Mouse (Mus musculus) cerebral cortex, adult 2 months (tissue): ENCODE data around the gene Dst.

Source experiments
- WGBS: fragments of 180-500 bp; shearing (Covaris S2); methylation state at CpG from one replicate; pipeline ENCODE4 v1.1.7; 2018; 5-methylcytosine and 5-hydroxymethylcytosine counted together

Dst gene

DNA sequence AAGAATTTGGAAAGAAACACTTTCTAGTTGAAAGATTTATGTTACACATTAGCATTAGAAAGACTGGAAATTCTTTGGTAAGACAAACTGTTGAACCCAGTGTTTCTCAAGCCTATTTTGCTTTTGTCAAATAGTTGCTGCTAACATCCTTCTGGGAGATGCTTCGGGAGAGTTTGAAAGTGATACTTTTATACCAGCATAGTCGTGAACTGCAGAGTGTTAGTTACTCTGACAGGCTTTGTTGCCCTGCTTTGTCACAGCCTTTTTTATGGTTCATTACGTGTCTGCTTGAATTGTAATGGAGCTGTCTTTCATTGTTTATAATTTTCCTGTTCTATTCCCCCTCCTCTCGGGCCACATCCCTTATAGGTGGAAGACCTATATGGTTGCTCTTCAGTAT, 192.4 kb downstream of the Dst start:
- WGBS, result 72% methylated on average over 4 of the region's 4 CpGs

GRCm38 (mm10) chr1:34102604-34103003, 194.6 kb downstream of the Dst start:
- 91% methylated on average over 2 of the region's 2 CpGs for WGBS

- WGBS, result 79% methylated on average over 3 of the region's 3 CpGs
These were observed 195.2 kb downstream of the Dst start for GRCm38 (mm10) chr1:34103176-34103575.

DNA sequence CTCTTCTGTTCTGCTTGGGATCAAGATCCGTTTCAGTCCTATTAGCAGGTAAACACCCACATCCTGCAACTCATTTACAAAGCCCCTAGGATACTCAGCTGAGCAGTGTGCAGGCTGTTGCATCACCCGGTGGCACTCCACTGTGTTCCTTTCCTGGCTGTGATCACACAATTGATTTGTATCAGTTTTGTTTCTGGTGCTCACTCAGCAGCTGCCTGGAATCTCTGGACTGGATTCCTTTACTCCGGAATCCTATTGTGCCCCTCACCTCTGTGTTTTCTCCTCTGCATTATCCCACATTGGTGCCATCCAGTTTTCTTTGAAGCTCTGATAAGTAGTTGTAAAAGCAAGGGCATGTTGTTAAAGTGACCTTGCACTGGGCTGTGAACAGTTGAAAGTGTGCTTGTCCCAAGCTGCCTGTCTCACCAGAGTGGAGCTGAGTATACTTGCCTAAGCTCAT, 195.7 kb downstream of the Dst start:
- 29% methylated on average over 3 of the region's 3 CpGs for WGBS

DNA sequence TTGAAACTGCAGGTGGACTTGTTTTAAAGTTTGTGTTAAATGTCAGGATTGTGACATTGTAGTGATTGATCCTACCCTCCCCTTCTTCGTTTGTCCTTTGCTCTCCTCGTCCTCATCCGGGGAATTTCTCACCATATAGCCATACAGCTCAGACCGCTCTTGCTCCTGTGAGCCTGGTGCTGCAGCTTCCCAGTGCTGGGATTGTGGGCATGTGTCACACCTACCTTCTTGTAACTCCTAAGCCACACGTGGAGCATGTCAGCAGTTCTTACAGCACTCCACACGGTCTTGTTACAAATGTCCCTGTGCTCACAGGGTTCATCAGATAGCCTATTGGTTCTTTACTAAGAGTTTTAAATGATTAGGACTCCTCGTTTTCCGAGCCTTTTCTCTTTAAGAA, 196.8 kb downstream of the Dst start:
- WGBS, result 56% methylated on average over 8 of the region's 8 CpGs

GRCm38 (mm10) chr1:34106606-34107005, 198.6 kb downstream of the Dst start:
- WGBS, result 55% methylated on average over 8 of the region's 8 CpGs

DNA sequence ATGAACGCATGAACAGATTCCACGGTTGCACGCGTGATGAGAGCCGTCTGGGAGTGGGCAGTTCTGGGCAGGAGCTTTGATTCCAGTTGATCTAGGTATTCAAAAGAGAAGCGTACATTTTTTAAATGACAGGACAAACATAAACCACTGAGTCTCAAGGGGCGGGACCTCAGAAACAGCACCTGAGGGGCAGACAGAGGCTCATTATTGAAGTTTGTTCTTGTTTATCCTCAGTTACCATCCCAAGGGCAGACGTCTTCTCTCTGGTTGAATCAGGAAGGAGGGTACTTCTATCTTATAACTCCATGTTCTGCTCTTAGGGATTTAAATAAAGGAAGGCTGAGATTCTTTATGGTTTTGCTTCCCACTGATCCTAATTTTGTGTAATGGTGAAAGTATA, 199.1 kb downstream of the Dst start:
- WGBS, result 71% methylated on average over 8 of the region's 8 CpGs

DNA sequence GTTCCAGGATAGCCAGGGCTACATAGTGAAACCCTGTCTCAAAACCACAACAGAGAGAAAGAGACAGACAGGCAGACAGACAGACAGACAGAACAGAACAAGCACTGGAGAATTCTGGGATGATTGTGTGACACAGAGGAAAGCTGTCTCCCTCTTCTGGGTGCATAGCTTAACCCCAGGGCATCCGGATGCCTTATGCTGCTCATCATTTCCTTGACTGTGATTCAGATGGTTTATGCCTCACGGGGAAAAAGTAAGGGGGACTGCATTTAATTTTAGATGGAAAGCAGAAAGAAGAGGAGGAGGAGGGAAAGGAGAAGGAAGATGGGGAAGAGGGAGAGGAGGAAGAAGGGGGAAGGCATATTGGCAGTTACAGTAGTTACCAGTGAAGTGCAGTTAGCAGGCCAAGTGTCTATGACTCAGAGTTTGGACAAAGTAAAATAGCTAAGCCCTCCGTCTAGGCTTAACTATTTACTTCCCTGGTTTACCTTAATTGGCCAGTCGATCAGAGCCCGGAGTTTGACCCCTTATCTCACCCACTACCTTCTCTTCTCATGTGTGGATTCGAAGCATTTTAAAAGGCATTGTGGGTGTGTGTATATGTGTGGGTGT, 201.7 kb downstream of the Dst start:
- WGBS, result 47% methylated on average over 6 of the region's 6 CpGs

DNA sequence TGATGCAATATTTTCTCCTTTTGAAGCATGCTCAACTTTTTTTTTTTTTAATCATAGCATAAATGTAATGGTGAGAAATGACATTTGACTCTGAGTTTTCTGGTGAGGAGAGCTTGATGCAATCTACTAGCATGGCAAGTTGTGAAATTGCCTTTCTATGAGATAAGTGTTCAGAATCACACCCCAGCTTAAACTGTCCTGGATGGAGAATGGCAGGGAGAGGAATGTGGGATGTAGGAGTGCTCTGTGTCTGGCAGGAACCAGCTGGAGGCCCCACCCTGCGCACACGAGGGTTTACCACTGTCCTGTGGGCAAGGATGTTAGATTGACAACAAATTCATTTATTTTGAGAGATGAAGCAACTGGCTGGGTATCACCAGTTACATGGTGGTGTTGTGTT, 202.8 kb downstream of the Dst start:
- WGBS, result 55% methylated on average over 2 of the region's 2 CpGs

DNA sequence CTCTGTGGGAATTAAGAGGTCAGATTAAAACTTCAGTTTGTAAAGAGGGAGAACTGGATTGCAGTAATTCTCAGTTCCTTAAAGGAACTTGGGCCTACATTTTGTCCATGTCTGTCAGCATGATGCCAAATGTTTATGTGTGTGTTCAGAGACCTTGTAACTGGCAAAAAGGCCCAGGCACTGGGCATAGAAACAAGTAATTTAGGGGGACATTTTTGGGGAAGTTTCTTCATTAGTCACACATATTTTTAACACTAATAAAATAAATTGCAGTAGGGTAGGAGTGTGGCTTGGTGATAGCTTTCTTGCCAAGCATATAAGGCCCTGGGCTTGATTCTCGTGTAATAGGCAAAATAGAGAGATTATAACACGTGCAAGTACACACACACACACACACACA, 203.9 kb downstream of the Dst start:
- WGBS, result 93% methylated on average over 2 of the region's 2 CpGs

GRCm38 (mm10) chr1:34116444-34116843, 208.4 kb downstream of the Dst start:
- WGBS, result 39% methylated on average over 11 of the region's 11 CpGs

GRCm38 (mm10) chr1:34117056-34117455, 209.0 kb downstream of the Dst start:
- 80% methylated on average over 9 of the region's 9 CpGs for WGBS

- WGBS, result 18% methylated on average over 3 of the region's 3 CpGs
These were observed 209.7 kb downstream of the Dst start for GRCm38 (mm10) chr1:34117709-34118108.

DNA sequence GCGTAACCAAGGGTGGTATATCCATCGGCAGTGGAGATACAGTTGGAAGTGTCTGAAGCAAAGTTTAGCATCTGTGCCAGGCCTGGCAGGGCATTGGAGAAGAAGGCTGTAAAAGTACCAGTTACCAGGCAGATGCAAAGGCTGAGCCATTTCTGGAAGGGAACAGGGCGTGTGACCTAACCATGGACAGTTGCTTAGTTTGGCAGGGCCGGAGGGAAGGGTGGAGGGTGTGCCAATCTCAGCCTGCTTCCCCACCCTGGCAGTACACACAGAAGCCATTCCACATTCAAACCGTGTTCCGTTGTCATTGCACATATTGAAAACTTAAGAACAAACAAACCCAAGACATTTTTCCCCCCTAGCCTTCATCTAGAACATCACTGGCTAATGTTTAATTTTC, 212.0 kb downstream of the Dst start:
- 53% methylated on average over 6 of the region's 6 CpGs for WGBS

GRCm38 (mm10) chr1:34120602-34121001, 212.6 kb downstream of the Dst start:
- WGBS, result 65% methylated on average over 6 of the region's 6 CpGs

GRCm38 (mm10) chr1:34121157-34122015, 213.4 kb downstream of the Dst start:
- WGBS, result 34% methylated on average over 29 of the region's 29 CpGs

- WGBS, result 82% methylated on average over 6 of the region's 6 CpGs
These were observed 214.2 kb downstream of the Dst start for GRCm38 (mm10) chr1:34122198-34122597.

- WGBS, result 53% methylated on average over 1 of the region's 1 CpGs
These were observed 214.9 kb downstream of the Dst start for GRCm38 (mm10) chr1:34122905-34123304.

DNA sequence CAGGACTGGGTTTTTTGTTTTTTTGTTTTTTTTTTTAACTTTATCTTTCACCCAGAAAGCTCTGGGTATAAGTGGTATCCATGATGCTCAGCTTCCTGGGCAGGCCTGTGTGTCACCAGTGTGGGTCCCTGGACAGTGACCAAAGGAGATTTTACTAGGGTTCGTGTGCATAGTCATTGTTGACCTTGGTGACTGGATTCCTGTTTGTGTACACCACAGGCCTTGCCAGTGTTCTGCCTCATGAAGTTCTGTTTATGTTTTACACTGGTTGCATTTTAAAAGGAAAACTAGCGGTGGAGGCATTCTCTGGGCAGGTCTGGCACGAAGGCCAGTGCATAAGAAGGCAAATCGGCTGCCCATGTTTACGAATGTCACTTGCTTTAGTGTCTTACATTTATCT, 215.3 kb downstream of the Dst start:
- WGBS, result 69% methylated on average over 5 of the region's 5 CpGs

DNA sequence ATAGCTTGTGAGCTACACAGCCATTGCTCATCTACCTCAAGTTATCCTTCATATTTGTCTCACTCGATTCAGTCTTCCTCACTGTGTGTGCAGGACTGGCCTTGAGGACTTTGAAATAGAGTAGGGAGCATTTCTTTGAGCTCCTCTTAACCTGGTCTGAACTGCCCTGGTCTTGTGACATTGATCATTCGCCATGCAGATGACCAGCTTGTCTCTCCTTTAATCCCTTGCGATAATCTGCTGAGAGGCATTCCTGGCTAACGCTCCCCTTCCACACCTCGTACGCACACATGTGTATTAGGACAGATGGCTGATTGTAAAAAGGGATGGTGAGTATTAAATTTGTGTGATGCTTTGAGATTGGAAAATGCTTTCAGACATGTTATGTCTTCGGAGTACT, 216.4 kb downstream of the Dst start:
- 89% methylated on average over 7 of the region's 7 CpGs for WGBS

GRCm38 (mm10) chr1:34125148-34125547, 217.1 kb downstream of the Dst start:
- 93% methylated on average over 5 of the region's 5 CpGs for WGBS

GRCm38 (mm10) chr1:34127714-34128474, 219.9 kb downstream of the Dst start:
- 74% methylated on average over 15 of the region's 15 CpGs for WGBS

DNA sequence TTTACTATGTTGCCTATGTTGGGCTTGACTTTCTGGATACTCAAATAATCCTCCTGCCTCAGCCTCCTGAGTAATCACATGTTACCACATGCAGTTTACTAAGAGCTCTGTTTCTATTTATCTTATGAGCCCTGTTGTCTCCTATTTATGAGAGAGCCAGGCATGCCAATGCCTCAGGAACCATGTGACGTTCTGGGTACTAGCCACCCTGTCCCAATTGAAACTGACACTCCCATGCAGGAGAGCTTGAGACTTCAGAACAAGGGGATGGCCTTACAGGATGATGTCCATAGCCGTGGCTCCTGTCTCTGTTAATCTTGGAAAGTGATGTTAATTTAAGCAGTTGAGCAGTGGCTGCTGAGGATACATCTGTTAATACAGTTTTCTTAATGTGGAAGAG, 220.8 kb downstream of the Dst start:
- WGBS, result 83% methylated on average over 2 of the region's 2 CpGs
